Mouse (Mus musculus): ENCODE results near the gene Tmem52.

- TF ChIP-seq CTCF (IDR thresholded peaks at IDR 0.05; ENCODE audit: low read depth), result no peak
- no peak for TF ChIP-seq EP300 (IDR thresholded peaks at IDR 0.05; ENCODE audit: low read depth)
Observed at GRCm38 (mm10) chr4:155470263-155470953, 1.5 kb downstream of the Tmem52 start.
